Mouse (Mus musculus) cerebellum, postnatal 4 days (tissue): ENCODE measurements around the gene Slc39a12.

Source experiments
- DNase-seq, 2 experiments: peaks; one replicate each; pipeline ENCODE4 v3.0.0; 2022; ENCODE audit warnings: low spot score in 2 of 2, mixed read lengths in 1 of 2

Slc39a12 gene

DNA sequence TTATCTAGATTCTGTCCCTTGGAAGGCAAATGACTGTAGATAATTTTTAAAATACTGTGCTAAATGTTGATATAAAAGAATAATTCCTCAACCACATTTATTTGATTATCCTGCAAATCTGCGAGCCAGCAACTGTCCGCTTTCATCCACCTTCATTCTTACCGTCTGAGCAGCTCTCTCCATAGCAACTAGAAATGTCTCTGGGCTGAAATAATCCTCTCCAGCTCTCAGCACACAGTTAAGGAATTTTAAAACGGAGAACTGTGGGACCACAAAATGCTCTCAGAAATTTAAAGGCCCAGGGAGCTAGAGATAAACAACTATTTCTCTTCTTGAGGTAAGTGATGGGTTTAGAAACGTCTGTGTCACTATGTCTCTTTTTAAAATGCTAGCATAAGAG lies at the start of gene Slc39a12:
Gene Slc39a12 (plus strand): TSS at position 155 of the 400 bp plus-strand sequence.
- no peak for DNase-seq

DNA sequence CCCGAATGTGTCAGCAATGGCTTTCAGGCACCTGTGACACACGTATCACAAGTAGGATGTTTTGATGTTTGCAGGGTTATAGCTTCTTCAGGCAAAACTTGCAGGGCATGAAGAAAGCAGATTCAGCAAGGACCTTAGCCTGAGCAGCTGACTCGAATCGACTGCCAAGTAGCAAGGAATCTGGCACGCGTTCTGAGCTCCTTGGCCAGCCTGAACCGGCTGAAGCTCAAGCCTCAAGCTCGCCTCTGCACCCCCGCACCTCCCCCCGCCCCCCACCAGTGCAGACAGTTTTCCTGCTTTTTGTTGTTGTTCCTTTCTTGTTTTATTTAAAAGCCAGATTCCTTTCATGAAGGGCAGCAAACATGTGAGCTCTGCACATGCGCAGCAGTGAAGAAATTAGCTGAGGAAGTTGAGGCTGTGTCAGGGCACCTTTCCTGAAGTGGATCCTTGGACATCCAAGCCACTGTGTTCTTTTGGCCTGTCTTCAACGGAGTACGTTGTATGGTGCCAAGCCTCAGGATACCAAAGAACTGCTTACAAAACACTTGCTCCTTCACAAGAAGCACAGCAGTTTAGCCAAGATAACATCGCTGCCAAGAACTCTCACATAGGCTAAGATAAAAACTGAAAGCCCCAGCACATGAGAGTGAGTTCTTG lies 46.3 kb upstream of the Slc39a12 start:
- DNase-seq: peak; percentile 32 to 68

GRCm38 (mm10) chr2:14342309-14342839 lies 45.7 kb upstream of the Slc39a12 start:
- peak in 1 of 2 experiments; percentile 16 for DNase-seq

DNA sequence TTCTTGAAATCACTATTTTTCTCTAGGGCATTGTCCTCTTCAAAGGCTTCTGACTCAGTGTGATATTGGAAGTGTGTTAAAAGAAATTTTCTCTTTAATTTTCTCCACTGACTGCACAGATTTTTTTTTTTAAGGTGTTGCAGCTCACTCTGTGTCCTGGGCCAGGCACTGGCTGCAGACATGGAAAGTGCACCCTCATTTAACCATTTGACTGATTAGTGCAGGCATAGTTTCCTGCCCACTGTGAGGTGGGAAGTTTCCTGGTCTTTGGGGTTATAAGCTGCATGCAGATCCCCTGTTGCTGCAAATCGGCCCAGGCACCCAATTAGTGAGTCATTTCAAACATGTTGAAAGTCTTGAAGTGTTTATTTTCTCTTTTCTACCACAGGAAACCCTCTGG lies 740 bp downstream of the Slc39a12 start:
- no peak for DNase-seq

- no peak for DNase-seq
Observed at GRCm38 (mm10) chr2:14390900-14391299, 2.8 kb downstream of the Slc39a12 start.

GRCm38 (mm10) chr2:14403000-14403399 lies 14.9 kb downstream of the Slc39a12 start:
- no peak for DNase-seq

DNA sequence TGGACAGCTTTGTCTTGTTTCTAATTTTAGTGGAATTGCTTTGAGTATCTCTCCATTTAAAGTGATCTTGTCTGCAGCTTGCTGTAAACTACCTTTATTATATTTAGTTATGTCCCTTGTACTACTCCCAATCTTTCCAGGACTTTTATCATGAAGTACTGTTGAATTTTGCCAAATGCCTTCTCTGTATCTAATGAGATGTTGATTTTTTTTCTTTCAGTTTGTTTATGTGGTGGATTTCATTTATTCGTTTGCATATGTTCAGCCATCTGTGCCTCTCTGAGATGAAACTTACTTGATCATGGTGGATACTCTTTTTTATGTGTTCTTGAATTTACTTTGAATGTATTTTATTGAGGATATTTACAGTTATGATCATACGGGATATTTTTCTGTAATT lies 40.9 kb downstream of the Slc39a12 start:
- DNase-seq: no peak

- no peak for DNase-seq
Observed at GRCm38 (mm10) chr2:14447322-14447721, 59.2 kb downstream of the Slc39a12 start.

- no peak for DNase-seq
Observed at GRCm38 (mm10) chr2:14450866-14451265, 62.8 kb downstream of the Slc39a12 start.

GRCm38 (mm10) chr2:14454946-14455631 lies 67.0 kb downstream of the Slc39a12 start:
- no peak for DNase-seq

DNA sequence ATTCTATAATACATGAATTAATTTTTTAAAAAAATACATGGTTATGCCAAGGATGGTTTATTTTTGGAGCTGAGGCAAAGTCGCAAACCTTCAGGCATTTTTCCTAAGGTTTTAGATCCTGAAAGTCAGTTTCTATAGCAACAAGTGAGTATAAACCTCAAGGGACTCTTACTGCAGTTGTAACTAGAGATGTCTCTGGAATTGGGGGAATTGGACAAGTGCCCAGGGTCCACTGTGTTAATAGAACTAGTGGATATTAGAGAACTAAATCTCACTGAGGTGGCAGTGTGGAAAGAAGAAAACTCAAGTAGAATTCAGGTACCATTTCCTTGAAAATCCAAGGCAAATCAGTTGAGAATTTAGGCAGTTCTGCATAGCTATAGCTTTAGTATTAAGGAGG lies 76.3 kb downstream of the Slc39a12 start:
- DNase-seq: no peak

GRCm38 (mm10) chr2:14494132-14494531 lies 106.0 kb downstream of the Slc39a12 start:
- DNase-seq: no peak

- no peak for DNase-seq
Observed at GRCm38 (mm10) chr2:14496150-14496549, 108.0 kb downstream of the Slc39a12 start.

GRCm38 (mm10) chr2:14502482-14502881 lies 114.4 kb downstream of the Slc39a12 start:
- DNase-seq: no peak

GRCm38 (mm10) chr2:14518237-14518636 lies 130.1 kb downstream of the Slc39a12 start:
- no peak for DNase-seq

DNA sequence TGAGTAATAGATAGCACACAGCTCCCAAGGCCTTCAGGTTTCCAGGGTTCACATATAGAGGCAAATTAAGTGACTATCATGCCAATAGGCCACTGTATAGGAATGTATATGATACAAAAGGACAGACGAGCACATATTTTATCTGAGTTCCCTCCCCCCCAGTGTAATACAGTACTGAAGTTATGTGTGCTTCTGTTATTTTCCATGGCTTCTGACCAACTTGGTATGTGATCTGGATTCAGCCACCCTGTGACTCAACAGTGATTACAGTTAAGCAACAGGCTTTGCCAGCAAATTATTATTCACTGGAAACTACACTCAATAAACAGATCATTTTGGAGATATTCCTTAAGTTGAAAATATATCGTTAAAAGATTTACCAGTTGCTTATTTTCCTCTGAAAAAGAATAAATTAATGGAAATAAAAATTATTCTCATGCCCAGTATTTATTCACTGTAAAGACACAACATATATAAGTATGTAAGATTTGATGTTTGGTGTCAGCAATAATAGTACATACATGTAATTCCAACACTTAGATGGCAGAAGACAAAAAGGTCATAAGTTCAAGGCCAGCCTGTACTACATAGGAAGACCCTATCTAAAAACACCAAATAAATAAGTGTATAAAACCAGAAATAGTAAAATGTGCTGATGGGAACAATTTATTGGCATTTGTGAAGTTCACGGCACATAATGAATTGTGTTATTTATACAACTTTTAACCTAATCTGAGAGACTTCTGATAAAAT lies 146.4 kb downstream of the Slc39a12 start:
- no peak for DNase-seq

- no peak for DNase-seq
Observed at GRCm38 (mm10) chr2:14535246-14535671, 147.1 kb downstream of the Slc39a12 start.

DNA sequence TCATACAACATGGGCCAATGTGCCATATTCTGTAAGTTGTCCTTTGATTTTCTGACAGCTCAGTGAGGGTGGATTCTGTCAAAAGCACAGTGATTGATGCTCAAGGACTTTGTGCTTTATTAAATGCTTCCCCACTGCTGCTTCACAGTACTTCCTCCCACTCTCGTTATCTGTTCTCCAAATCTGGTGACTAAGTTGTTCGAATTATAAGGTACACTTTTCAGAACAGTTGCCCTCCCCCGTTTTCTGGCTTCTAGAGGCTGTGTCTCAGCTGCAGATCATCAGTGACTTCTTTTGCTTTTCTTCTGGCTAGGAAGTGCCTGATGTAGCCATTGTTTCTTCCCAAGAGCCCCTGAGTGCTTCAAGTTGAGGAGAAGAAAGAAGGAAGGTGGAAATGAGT lies 149.7 kb downstream of the Slc39a12 start:
- no peak for DNase-seq

GRCm38 (mm10) chr2:14543355-14543754 lies 155.2 kb downstream of the Slc39a12 start:
- peak in 1 of 2 experiments; percentile 13 for DNase-seq

- no peak for DNase-seq
Observed at GRCm38 (mm10) chr2:14543773-14544172, 155.7 kb downstream of the Slc39a12 start.
